9 mouse cellular contexts compared by ENCODE assay signal in genomic region chr11:32605131-32605860, GRCm38 (mm10). TPM values are rescaled to one million over a fixed set of nuclear protein-coding genes. Genes with fewer than 3 reads are reported as not detected.
DNase-seq lines count a peak whose midpoint lies in the region; ATAC-seq lines count a peak whose summit lies in the region.
"Had no signal": no experiment of that assay in that cellular context is flagged by ENCODE, and none has a peak within 500 bp of the region (broad histone marks: within the 10 kb centered on the region; RNA-seq: fewer than 3 reads in every experiment).

No protein-coding gene starts in this region.

- H3K4me2 ChIP-seq in stomach, embryonic 16.5 days (ENCODE audit: low read depth, low read length), result no peak overlapping the region

- peak; percentile 63; the same call in 1 of the 2 replicates for ATAC-seq in stomach, embryonic 16.5 days (ENCODE audit: insufficient read depth, low FRiP score)

- H3K27me3 ChIP-seq in heart, embryonic 10.5 days (ENCODE audit: insufficient read depth, poor library complexity, severe bottlenecking), result no peaks in the 10 kb centered on the region
- H3K27me3 ChIP-seq in stomach, embryonic 16.5 days (ENCODE audit: control insufficient read depth, insufficient read depth, low read length), result no peaks in the 10 kb centered on the region
- H3K27me3 ChIP-seq: CH12.LX had no signal

- intact Hi-C loops in left cerebral cortex, postnatal 25 days (cut with DNase I), result no loop called here

- H3K4me1 ChIP-seq in heart, embryonic 10.5 days, result peaks cover 26% of the 10 kb centered on the region
- peaks cover 15% of the 10 kb centered on the region for H3K4me1 ChIP-seq in stomach, embryonic 16.5 days (ENCODE audit: control insufficient read depth, insufficient read depth, low read length)

- no peak overlapping the region for H3K4me3 ChIP-seq in heart, embryonic 10.5 days
- no peak overlapping the region for H3K4me3 ChIP-seq in stomach, embryonic 16.5 days (replicated peaks; ENCODE audit: low read length)

- 42% methylated on average over 7 of the region's 7 CpGs for WGBS in heart, embryonic 10.5 days
- 44% methylated on average over 7 of the region's 7 CpGs for WGBS in stomach, embryonic 16.5 days

- H3K9ac ChIP-seq in stomach, embryonic 16.5 days (ENCODE audit: low read length), result no peak overlapping the region

- no peaks in the 10 kb centered on the region for H3K9me3 ChIP-seq in heart, embryonic 10.5 days
- H3K9me3 ChIP-seq in stomach, embryonic 16.5 days (replicated peaks; ENCODE audit: control insufficient read depth, low read length), result no peaks in the 10 kb centered on the region

- H3K36me3 ChIP-seq in heart, embryonic 10.5 days, result 0 out of 2 replicates have a peak, but pooled peaks cover 3% of the 10 kb centered on the region
- no peaks in the 10 kb centered on the region for H3K36me3 ChIP-seq in stomach, embryonic 16.5 days (ENCODE audit: control insufficient read depth, insufficient read depth, low read length)

- peak; percentile 73 to 74 for DNase-seq in cerebellum, postnatal 25 days
- DNase-seq in cerebellum, postnatal 14 days, result no peak
- DNase-seq in adrenal gland, postnatal 36 days, result peak; percentile 81 to 85
- no peak for DNase-seq in heart, embryonic 10.5 days (ENCODE audit: low spot score)
- DNase-seq in kidney, postnatal 10 days, result peak; percentile 66
- DNase-seq in urinary bladder, postnatal 25 days (ENCODE audit: low spot score), result no peak
- no peak for DNase-seq in left cerebral cortex, postnatal 25 days (ENCODE audit: low spot score in 2 of 2)

- H3K27ac ChIP-seq in heart, embryonic 10.5 days, result peak overlapping the region; percentile 80; the same call in 1 of the 2 replicates
- H3K27ac ChIP-seq in stomach, embryonic 16.5 days (ENCODE audit: low read length), result peak overlapping the region; percentile 55

RNA-seq across cellular contexts. Expression of gene Fbxw11, which starts 37.2 kb away (rescaled TPM):
- total RNA-seq in adrenal gland, postnatal 36 days (2021), result 100 to 1,000 TPM; 107 to 111 TPM
- polyA plus RNA-seq in heart, embryonic 10.5 days (2016; fragmentation: Nextera tagmentation; extraction: Ambion mirVana), result 61.1 and 73.9 TPM in 2 replicates
- 61.1 and 65.0 TPM in 2 replicates for polyA plus RNA-seq in stomach, embryonic 16.5 days (2015; fragmentation: Nextera tagmentation; extraction: Ambion mirVana)
- total RNA-seq in left cerebral cortex, postnatal 25 days (2021), result 100 to 1,000 TPM; 120 to 127 TPM

Comparison
In these comparisons a context has a peak if more than half of its experiments do, and no peak if none do; other contexts are left out.
1. DNase-seq: peak in cerebellum, postnatal 25 days (2 of 2), adrenal gland, postnatal 36 days (2 of 2) and kidney, postnatal 10 days (single experiment); none in cerebellum, postnatal 14 days (0 of 2), heart, embryonic 10.5 days (single experiment), urinary bladder, postnatal 25 days (single experiment) and left cerebral cortex, postnatal 25 days (0 of 2).